Mouse (Mus musculus) kidney, embryonic 15.5 days (tissue): ENCODE results near the gene Trappc3. TPM values are rescaled to one million over a fixed set of nuclear protein-coding genes. Genes with fewer than 3 reads are reported as not detected.
A peak's percentile ranks its signal among the peaks of the same experiment; 100 is the strongest.

Source experiments
- ATAC-seq: fragments of 200-750 bp; cut with Nextera tagmentation; replicated peaks from 2 replicates; pipeline ENCODE4 v1.8.0; 2017; ENCODE audit warnings: moderate TSS enrichment; ENCODE audit not compliant: low FRiP score
- H3K27ac ChIP-seq: fragments of 300-500 bp; sonication (generic); 2 replicates; pipeline ENCODE4 v1.5.1; 2015; ENCODE audit warnings: mild to moderate bottlenecking, inconsistent platforms
- H3K27me3 ChIP-seq: fragments of 300-500 bp; sonication (generic); 2 replicates; pipeline ENCODE4 v1.6.1; 2015; ENCODE audit warnings: inconsistent platforms
- H3K36me3 ChIP-seq: fragments of 300-500 bp; sonication (generic); 2 replicates; pipeline ENCODE4 v1.6.1; 2015; ENCODE audit warnings: inconsistent platforms
- H3K4me1 ChIP-seq: fragments of 300-500 bp; sonication (generic); 2 replicates; pipeline ENCODE4 v1.6.1; 2015; ENCODE audit warnings: inconsistent platforms
- H3K4me2 ChIP-seq: fragments of 300-500 bp; sonication (generic); 2 replicates; pipeline ENCODE4 v1.6.1; 2015; ENCODE audit warnings: moderate library complexity, mild to moderate bottlenecking, inconsistent platforms
- H3K4me3 ChIP-seq: fragments of 300-500 bp; sonication (generic); replicated peaks from 2 replicates; pipeline ENCODE4 v1.5.1; 2015; ENCODE audit warnings: mild to moderate bottlenecking, inconsistent platforms
- H3K9ac ChIP-seq: fragments of 300-500 bp; sonication (generic); 2 replicates; pipeline ENCODE4 v1.6.1; 2015; ENCODE audit warnings: mild to moderate bottlenecking, inconsistent platforms
- H3K9me3 ChIP-seq: fragments of 300-500 bp; sonication (generic); replicated peaks from 2 replicates; pipeline ENCODE4 v1.6.1; 2016; ENCODE audit warnings: inconsistent platforms
- WGBS: fragments of 180-500 bp; shearing (Covaris S2); methylation state at CpG from one replicate; pipeline ENCODE4 v1.1.7; 2015; ENCODE audit warnings: mixed read lengths; 5-methylcytosine and 5-hydroxymethylcytosine counted together
- polyA plus RNA-seq: library from polyadenylated mRNA; unstranded; fragments of >200 nt; fragmentation: Nextera tagmentation; extraction: Ambion mirVana; gene quantifications from 2 replicates; pipeline ENCODE4 v1.2.1, GENCODE M21; 2015

Trappc3 gene
- polyA plus RNA-seq, 1 experiment from 2014 or later = 106 TPM

DNA sequence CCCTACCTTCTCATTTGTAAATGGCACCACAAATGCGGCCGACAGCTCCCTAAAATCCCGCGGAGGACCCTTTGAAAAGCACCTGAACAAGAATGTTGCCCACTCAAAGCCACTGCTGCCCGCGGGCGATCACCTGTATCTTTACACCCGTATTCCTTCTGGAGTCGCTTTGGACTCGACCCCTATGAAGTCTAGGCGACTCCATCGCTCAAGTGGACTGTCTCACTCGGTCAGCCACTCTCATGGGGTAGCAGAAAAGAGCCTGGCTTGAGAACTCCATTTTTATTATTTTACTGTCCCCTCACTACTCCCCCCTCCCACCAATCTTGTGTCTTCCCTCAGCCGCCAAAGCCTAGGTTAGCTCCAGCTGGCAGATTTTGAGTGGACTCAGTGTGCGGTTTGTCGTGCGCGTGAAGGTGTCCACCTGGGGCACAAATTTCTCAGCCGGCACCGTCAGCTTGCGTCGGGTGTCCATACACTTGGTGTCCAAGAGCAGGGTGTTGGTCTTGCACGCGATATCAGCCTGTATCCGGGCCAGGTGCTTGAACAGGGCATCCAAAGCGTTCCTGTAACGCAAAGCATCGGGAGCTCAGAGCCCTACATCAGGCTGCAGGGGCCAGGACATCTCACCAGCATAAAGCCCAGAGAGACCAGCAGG, 59.9 kb downstream of the Trappc3 start:
- peak overlapping the region; percentile 86 for H3K9ac ChIP-seq
- H3K9me3 ChIP-seq = no peaks in the 10 kb centered on the region
- H3K4me3 ChIP-seq = peak overlapping the region; percentile 92
- peak; percentile 43 for ATAC-seq
- H3K4me2 ChIP-seq = peak overlapping the region; percentile 85
- peaks cover 30% of the 10 kb centered on the region for H3K4me1 ChIP-seq
- peaks cover 22% of the 10 kb centered on the region for H3K27me3 ChIP-seq
- 55% methylated on average over 28 of the region's 28 CpGs for WGBS
- peaks cover 24% of the 10 kb centered on the region for H3K36me3 ChIP-seq
- no peak overlapping the region for H3K27ac ChIP-seq

GRCm38 (mm10) chr4:126322646-126323045, 60.5 kb downstream of the Trappc3 start:
- WGBS = 96% methylated on average over 13 of the region's 13 CpGs
- H3K4me2 ChIP-seq = no peak overlapping the region
- no peak overlapping the region for H3K4me3 ChIP-seq
- H3K27me3 ChIP-seq = peaks cover 22% of the 10 kb centered on the region
- no peak for ATAC-seq
- no peak overlapping the region for H3K27ac ChIP-seq
- peaks cover 30% of the 10 kb centered on the region for H3K4me1 ChIP-seq
- no peaks in the 10 kb centered on the region for H3K9me3 ChIP-seq
- H3K36me3 ChIP-seq = peaks cover 18% of the 10 kb centered on the region
- no peak overlapping the region for H3K9ac ChIP-seq

- H3K27ac ChIP-seq = 0 out of 2 replicates have a peak overlapping the region, but pooled peaks have one; percentile 27
- no peak for ATAC-seq
These were observed 62.7 kb downstream of the Trappc3 start for GRCm38 (mm10) chr4:126324861-126325260.

GRCm38 (mm10) chr4:126325281-126325861, 63.2 kb downstream of the Trappc3 start, which contains the start of gene Tekt2:
Gene Tekt2, minus strand, starts transcription at chr4:126325688.
- H3K9ac ChIP-seq = no peak within 1 kb of the TSS
- H3K4me2 ChIP-seq = peak within 1 kb of the TSS; percentile 55
- ATAC-seq = no peak
- peaks cover 23% of the 10 kb centered on the region for H3K4me1 ChIP-seq
- H3K27ac ChIP-seq = 0 out of 2 replicates have a peak within 1 kb of the TSS, but pooled peaks have one; percentile 27
- no peaks in the 10 kb centered on the region for H3K36me3 ChIP-seq
- WGBS = 7% methylated on average over 23 of the region's 23 CpGs
- H3K27me3 ChIP-seq = peaks cover 22% of the 10 kb centered on the region
- H3K4me3 ChIP-seq = peak within 1 kb of the TSS; percentile 27
- no peaks in the 10 kb centered on the region for H3K9me3 ChIP-seq

More at GRCm38 (mm10) chr4:126324861-126325260, 62.7 kb downstream of the Trappc3 start:
- Histone ChIP-seq H3K4me2 (peak overlapping the region; percentile 55), H3K27me3 (peaks cover 22% of the 10 kb centered on the region), H3K4me1 (peaks cover 28% of the 10 kb centered on the region), H3K9ac (no peak overlapping the region), H3K9me3 (no peaks in the 10 kb centered on the region), H3K4me3 (peak overlapping the region; percentile 27), H3K36me3 (no peaks in the 10 kb centered on the region)
- 26% methylated on average over 13 of the region's 13 CpGs for WGBS

Other genes with a start within 250 kb of the Trappc3 start
- 1.1 and 1.4 TPM in 2 replicates for gene Csf3r, start 237.8 kb upstream of the Trappc3 start, polyA plus RNA-seq
- 150 and 153 TPM in 2 replicates for gene Mrps15, start 215.4 kb upstream of the Trappc3 start, polyA plus RNA-seq
- gene Oscp1, start 203.8 kb upstream of the Trappc3 start, polyA plus RNA-seq = 19.0 and 19.1 TPM in 2 replicates
- 51.8 and 52.9 TPM in 2 replicates for gene Lsm10, start 165.7 kb upstream of the Trappc3 start, polyA plus RNA-seq
- gene Stk40, start 158.4 kb upstream of the Trappc3 start, polyA plus RNA-seq = 38.2 and 41.3 TPM in 2 replicates
- 90.0 and 98.5 TPM in 2 replicates for gene Eva1b, start 114.6 kb upstream of the Trappc3 start, polyA plus RNA-seq
- 8.3 and 9.5 TPM in 2 replicates for gene Sh3d21, start 98.8 kb upstream of the Trappc3 start, polyA plus RNA-seq
- 219 and 230 TPM in 2 replicates for gene Thrap3, start 59.6 kb upstream of the Trappc3 start, polyA plus RNA-seq
- gene Map7d1, start 6.0 kb upstream of the Trappc3 start, polyA plus RNA-seq = 39.6 and 40.7 TPM in 2 replicates
- 10.6 and 15.2 TPM in 2 replicates for gene Col8a2, start 24.5 kb downstream of the Trappc3 start, polyA plus RNA-seq
- gene Adprhl2, start 59.4 kb downstream of the Trappc3 start, polyA plus RNA-seq = 74.4 and 81.1 TPM in 2 replicates
- 4.7 and 4.9 TPM in 2 replicates for gene Tekt2, start 63.4 kb downstream of the Trappc3 start, polyA plus RNA-seq
- 12.9 and 15.9 TPM in 2 replicates for gene Ago3, start 167.2 kb downstream of the Trappc3 start, polyA plus RNA-seq
- gene Ago1, start 206.3 kb downstream of the Trappc3 start, polyA plus RNA-seq = 5.1 and 5.2 TPM in 2 replicates